Mouse (Mus musculus) MEL (cell line): Measurements from ENCODE around the gene Dguok. TPM values are rescaled to one million over a fixed set of nuclear protein-coding genes. Genes with fewer than 3 reads are reported as not detected.

ENCODE experiments used
- DNase-seq: peaks from one replicate; pipeline ENCODE4 v3.0.0; 2011; ENCODE audit warnings: low read depth, low spot score
- H3K27ac ChIP-seq: 2 replicates; pipeline ENCODE4 v1.5.1; 2012; ENCODE audit warnings: low read depth, mild to moderate bottlenecking, control low read depth, low read length, moderate library complexity; ENCODE audit not compliant: control insufficient read depth
- H3K27me3 ChIP-seq, 2 experiments: fragments of 150-350 bp in 1 of 2; sonication (generic) in 1 of 2; 2 replicates each; pipeline ENCODE4 v1.6.1; 2012; ENCODE audit warnings: low read length in 2 of 2, mild to moderate bottlenecking in 2 of 2, improper control_type of control experiment in 1 of 2, moderate library complexity in 1 of 2; ENCODE audit not compliant: insufficient read depth in 2 of 2, control insufficient read depth in 1 of 2
- H3K36me3 ChIP-seq, 2 experiments: 2 replicates each; pipeline ENCODE4 v1.6.1; 2012 to 2014; ENCODE audit warnings: low read length in 2 of 2, improper control_type of control experiment in 1 of 2, inconsistent platforms in 1 of 2, mild to moderate bottlenecking in 1 of 2; ENCODE audit not compliant: insufficient read depth in 2 of 2, control insufficient read depth in 1 of 2
- H3K4me1 ChIP-seq, 2 experiments: fragments of 150-350 bp in 1 of 2; sonication (generic) in 1 of 2; 2 replicates each; pipeline ENCODE4 v1.6.1; 2012; ENCODE audit warnings: low read length in 2 of 2, improper control_type of control experiment in 1 of 2, mild to moderate bottlenecking in 1 of 2; ENCODE audit not compliant: insufficient read depth in 2 of 2, control insufficient read depth in 1 of 2
- H3K4me3 ChIP-seq, 2 experiments: fragments of 150-350 bp in 1 of 2; sonication (generic) in 1 of 2; 2 replicates each; pipeline ENCODE4 v1.5.1; 2012; ENCODE audit warnings: low read depth in 2 of 2, low read length in 2 of 2, mild to moderate bottlenecking in 2 of 2, moderate library complexity in 2 of 2, control low read depth in 1 of 2, improper control_type of control experiment in 1 of 2; ENCODE audit not compliant: control insufficient read depth in 1 of 2, insufficient read depth in 1 of 2
- H3K79me2 ChIP-seq: 2 replicates; pipeline ENCODE4 v1.6.1; 2012; ENCODE audit warnings: mild to moderate bottlenecking, low read length, moderate library complexity; ENCODE audit not compliant: control insufficient read depth, poor library complexity, insufficient read depth
- H3K9ac ChIP-seq: 2 replicates; pipeline ENCODE4 v1.6.1; 2012; ENCODE audit warnings: low read depth, mild to moderate bottlenecking, control low read depth, low read length, moderate library complexity; ENCODE audit not compliant: control insufficient read depth, poor library complexity, severe bottlenecking
- H3K9me3 ChIP-seq: fragments of 150-350 bp; sonication (generic); replicated peaks from 2 replicates; pipeline ENCODE4 v1.6.1; 2012; ENCODE audit warnings: mild to moderate bottlenecking, low read length, improper control_type of control experiment, moderate library complexity; ENCODE audit not compliant: insufficient read depth
- BHLHE40 ChIP-seq: IDR thresholded peaks from 2 replicates; pipeline ENCODE4 v1.6.1; 2012; ENCODE audit warnings: low read depth, mild to moderate bottlenecking, inconsistent platforms, low read length, improper control_type of control experiment, borderline replicate concordance
- CHD1 ChIP-seq: IDR thresholded peaks from 2 replicates; pipeline ENCODE4 v1.6.1; 2012; ENCODE audit warnings: low read depth, mild to moderate bottlenecking, inconsistent platforms, low read length, improper control_type of control experiment
- CHD2 ChIP-seq: IDR thresholded peaks from 2 replicates; pipeline ENCODE4 v1.6.1; 2011; ENCODE audit warnings: low read length, improper control_type of control experiment
- CTCF ChIP-seq, 3 experiments: IDR thresholded peaks in 2 of 3; conservative IDR thresholded peaks in 1 of 3; 2 replicates each; pipeline ENCODE4 v1.5.1; 2011 to 2012; ENCODE audit warnings: low read length in 3 of 3, low read depth in 2 of 3, mild to moderate bottlenecking in 2 of 3, improper control_type of control experiment in 1 of 3, inconsistent platforms in 1 of 3, mixed read lengths in 1 of 3, moderate library complexity in 1 of 3; ENCODE audit not compliant: control insufficient read depth in 1 of 3, insufficient read depth in 1 of 3, poor library complexity in 1 of 3, severe bottlenecking in 1 of 3
- E2F4 ChIP-seq: IDR thresholded peaks from 2 replicates; pipeline ENCODE4 v1.6.1; 2011; ENCODE audit warnings: low read depth, low read length, improper control_type of control experiment, borderline replicate concordance
- ELF1 ChIP-seq: IDR thresholded peaks from 2 replicates; pipeline ENCODE4 v1.6.1; 2014; ENCODE audit warnings: low read depth, mild to moderate bottlenecking, inconsistent platforms, low read length, improper control_type of control experiment, moderate library complexity
- EP300 ChIP-seq, 2 experiments: IDR thresholded peaks; 2 replicates each; pipeline ENCODE4 v1.6.1; 2011; ENCODE audit warnings: improper control_type of control experiment in 2 of 2, low read length in 2 of 2, low read depth in 1 of 2, mild to moderate bottlenecking in 1 of 2
- ETS1 ChIP-seq: IDR thresholded peaks from 2 replicates; pipeline ENCODE4 v1.6.1; 2012; ENCODE audit warnings: low read depth, mild to moderate bottlenecking, inconsistent platforms, low read length, improper control_type of control experiment, moderate library complexity
- GABPA ChIP-seq: IDR thresholded peaks from 2 replicates; pipeline ENCODE4 v1.6.1; 2012; ENCODE audit warnings: low read depth, mild to moderate bottlenecking, inconsistent platforms, low read length, improper control_type of control experiment, moderate library complexity
- HCFC1 ChIP-seq: IDR thresholded peaks from 2 replicates; pipeline ENCODE4 v1.6.1; 2012; ENCODE audit warnings: low read depth, mild to moderate bottlenecking, inconsistent platforms, low read length, improper control_type of control experiment, moderate library complexity
- KAT2A ChIP-seq: conservative IDR thresholded peaks from 2 replicates; pipeline ENCODE4 v1.6.1; 2012; ENCODE audit warnings: low read depth, low read length, improper control_type of control experiment, inconsistent platforms
- MAX ChIP-seq: IDR thresholded peaks from 2 replicates; pipeline ENCODE4 v1.6.1; 2011; ENCODE audit warnings: low read length, improper control_type of control experiment
- MAZ ChIP-seq: IDR thresholded peaks from 2 replicates; pipeline ENCODE4 v1.6.1; 2012; ENCODE audit warnings: low read depth, mild to moderate bottlenecking, inconsistent platforms, low read length, improper control_type of control experiment
- MEF2A ChIP-seq: IDR thresholded peaks from 2 replicates; pipeline ENCODE4 v1.6.1; 2014; ENCODE audit warnings: low read depth, mild to moderate bottlenecking, inconsistent platforms, low read length, improper control_type of control experiment; ENCODE audit not compliant: poor library complexity, insufficient replicate concordance, severe bottlenecking; ENCODE audit errors: extremely low read depth
- MXI1 ChIP-seq: IDR thresholded peaks from 2 replicates; pipeline ENCODE4 v1.6.1; 2011; ENCODE audit warnings: mild to moderate bottlenecking, low read depth, low read length, improper control_type of control experiment
- MYC ChIP-seq: IDR thresholded peaks from 2 replicates; pipeline ENCODE4 v1.6.1; 2011; ENCODE audit warnings: low read depth, mild to moderate bottlenecking, low read length, improper control_type of control experiment, moderate library complexity
- NELFE ChIP-seq: IDR thresholded peaks from 2 replicates; pipeline ENCODE4 v1.6.1; 2011; ENCODE audit warnings: low read depth, low read length, improper control_type of control experiment
- NRF1 ChIP-seq: IDR thresholded peaks from 2 replicates; pipeline ENCODE4 v1.6.1; 2014; ENCODE audit warnings: low read depth, mild to moderate bottlenecking, inconsistent platforms, low read length, improper control_type of control experiment, moderate library complexity; ENCODE audit not compliant: poor library complexity, insufficient read depth, severe bottlenecking
- POLR2A ChIP-seq, 2 experiments: IDR thresholded peaks; 2 replicates each; pipeline ENCODE4 v1.6.1; 2011 to 2012; ENCODE audit warnings: low read length in 2 of 2, mild to moderate bottlenecking in 2 of 2, control low read depth in 1 of 2, improper control_type of control experiment in 1 of 2, low read depth in 1 of 2, moderate library complexity in 1 of 2; ENCODE audit not compliant: control insufficient read depth in 1 of 2, insufficient read depth in 1 of 2, poor library complexity in 1 of 2
- POLR2AphosphoS2 ChIP-seq: IDR thresholded peaks from 2 replicates; pipeline ENCODE4 v1.6.1; 2011; ENCODE audit warnings: low read length, improper control_type of control experiment
- RAD21 ChIP-seq: IDR thresholded peaks from 2 replicates; pipeline ENCODE4 v1.6.1; 2011; ENCODE audit warnings: mild to moderate bottlenecking, low read depth, low read length, improper control_type of control experiment
- SIN3A ChIP-seq: IDR thresholded peaks from 2 replicates; pipeline ENCODE4 v1.6.1; 2012; ENCODE audit warnings: low read length, improper control_type of control experiment, inconsistent platforms
- SMC3 ChIP-seq: IDR thresholded peaks from 2 replicates; pipeline ENCODE4 v1.6.1; 2011; ENCODE audit warnings: low read depth, low read length, improper control_type of control experiment
- TBP ChIP-seq: IDR thresholded peaks from 2 replicates; pipeline ENCODE4 v1.8.0; 2011; ENCODE audit warnings: low read depth, low read length, improper control_type of control experiment
- TCF12 ChIP-seq: IDR thresholded peaks from 2 replicates; pipeline ENCODE4 v1.6.1; 2014; ENCODE audit warnings: low read depth, mild to moderate bottlenecking, inconsistent platforms, low read length, improper control_type of control experiment, moderate library complexity
- UBTF ChIP-seq: IDR thresholded peaks from 2 replicates; pipeline ENCODE4 v1.6.1; 2012; ENCODE audit warnings: low read depth, mild to moderate bottlenecking, inconsistent platforms, low read length, improper control_type of control experiment, moderate library complexity, borderline replicate concordance; ENCODE audit not compliant: insufficient read depth
- USF1 ChIP-seq: IDR thresholded peaks from 2 replicates; pipeline ENCODE4 v1.6.1; 2014; ENCODE audit warnings: low read depth, mild to moderate bottlenecking, inconsistent platforms, low read length, improper control_type of control experiment, moderate library complexity
- USF2 ChIP-seq, 2 experiments: IDR thresholded peaks; 2 replicates each; pipeline ENCODE4 v1.6.1; 2011 to 2012; ENCODE audit warnings: improper control_type of control experiment in 2 of 2, low read length in 2 of 2, borderline replicate concordance in 1 of 2, inconsistent platforms in 1 of 2, low read depth in 1 of 2, mild to moderate bottlenecking in 1 of 2; ENCODE audit not compliant: insufficient read depth in 1 of 2
- ZC3H11A ChIP-seq: IDR thresholded peaks from 2 replicates; pipeline ENCODE4 v1.6.1; 2012; ENCODE audit warnings: low read depth, mild to moderate bottlenecking, inconsistent platforms, low read length, improper control_type of control experiment
- ZKSCAN1 ChIP-seq: IDR thresholded peaks from 2 replicates; pipeline ENCODE4 v1.6.1; 2012; ENCODE audit warnings: low read depth, mild to moderate bottlenecking, inconsistent platforms, low read length, improper control_type of control experiment, moderate library complexity
- ZMIZ1 ChIP-seq: IDR thresholded peaks from 2 replicates; pipeline ENCODE4 v1.6.1; 2012; ENCODE audit warnings: low read depth, mild to moderate bottlenecking, inconsistent platforms, low read length, improper control_type of control experiment, moderate library complexity
- polyA plus RNA-seq, 2 experiments: library from polyadenylated mRNA; stranded (reverse) in 1 of 2; unstranded in 1 of 2; fragments of >175 nt in 1 of 2; fragments of >200 nt in 1 of 2; gene quantifications; 2 replicates each; pipeline versions ENCODE4 v1.2.1 to v1.2.4; 2012; ENCODE audit warnings: low replicate concordance in 2 of 2, low read depth in 1 of 2; ENCODE audit not compliant: insufficient read length in 2 of 2, insufficient read depth in 1 of 2, missing spikeins in 1 of 2
- total RNA-seq: library from RNA; depleted of rRNA; stranded (reverse); fragments of 300-350 nt; gene quantifications from 2 replicates; pipeline ENCODE4 v1.2.3, GENCODE M21; 2012

The Dguok gene
- total and polyA plus RNA-seq, 3 experiments: 13.4 to 21.0 TPM; not detected in 1

DNA sequence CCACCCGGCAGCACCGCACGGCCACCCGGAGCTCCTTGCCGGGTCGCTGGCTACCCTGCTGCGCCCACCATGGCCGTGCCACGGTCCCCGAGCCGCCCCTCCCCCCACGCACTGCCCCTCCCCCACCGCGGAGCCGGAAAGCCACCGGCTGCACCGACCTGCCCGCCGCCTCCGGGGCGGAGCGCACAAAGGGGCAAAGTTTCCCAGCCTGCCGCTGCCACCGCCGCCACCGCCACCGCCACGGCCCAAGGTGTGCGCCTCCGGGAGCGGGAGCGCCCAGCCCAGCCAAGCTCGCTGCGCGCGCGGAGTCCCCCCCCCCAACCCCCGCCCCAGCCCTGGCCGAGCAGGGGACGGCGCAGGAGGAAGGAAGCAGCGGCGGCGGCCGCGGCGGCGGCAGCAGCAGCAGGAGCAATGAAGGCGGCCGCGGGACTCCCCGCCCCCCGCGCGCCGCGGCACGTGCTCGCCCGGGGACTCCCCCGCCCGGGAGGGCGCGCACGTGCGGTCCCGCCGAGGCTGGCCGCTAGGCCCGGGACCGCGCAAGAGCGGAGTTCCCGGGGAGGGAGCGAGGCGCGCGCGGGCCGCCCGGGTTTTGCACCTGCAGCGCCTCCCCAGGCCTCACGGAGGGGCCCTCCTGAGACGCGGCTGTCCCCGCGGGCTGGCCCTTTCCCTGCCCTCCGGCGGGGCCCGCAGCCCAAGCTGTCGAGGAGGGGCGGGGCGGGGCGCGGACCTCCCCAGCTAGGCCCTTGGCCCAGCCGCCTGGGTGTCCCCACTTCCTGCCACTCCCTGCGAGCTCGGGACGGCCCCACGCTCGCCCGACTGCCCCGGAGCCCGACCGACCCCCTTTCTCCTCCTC lies 50.4 kb downstream of the Dguok start:
- peak overlapping the region; percentile 87 for H3K27ac ChIP-seq
- peaks cover 7 to 45% of the 10 kb centered on the region in 2 experiments for H3K4me1 ChIP-seq
- H3K27me3 ChIP-seq: no peaks in the 10 kb centered on the region
- TF ChIP-seq SMC3: no peak
- TF ChIP-seq TBP: no peak
- TF ChIP-seq ZMIZ1: no peak; the same call in 1 of the 2 replicates
- TF ChIP-seq MAZ: 0 out of 2 replicates have a peak, but pooled peaks have one; percentile 19
- no peak for TF ChIP-seq CHD1
- peak; percentile 62; the same call in 1 of the 2 replicates for TF ChIP-seq CHD2
- peak; percentile 61 for TF ChIP-seq USF1
- TF ChIP-seq RAD21: no peak
- 0 out of 2 replicates have a peak, but pooled peaks have one; percentile 32 for TF ChIP-seq ETS1
- TF ChIP-seq HCFC1: peak; percentile 24; the same call in 1 of the 2 replicates
- TF ChIP-seq ZC3H11A: no peak
- TF ChIP-seq POLR2AphosphoS2: peak; percentile 71
- TF ChIP-seq UBTF: peak; percentile 76; the same call in 1 of the 2 replicates
- peak; percentile 64 for TF ChIP-seq MYC
- TF ChIP-seq SIN3A: no peak
- peak; percentile 97 for TF ChIP-seq BHLHE40
- peak; percentile 30; the same call in 1 of the 2 replicates for TF ChIP-seq ELF1
- peak; percentile 94 for TF ChIP-seq MAX
- TF ChIP-seq GABPA: no peak
- no peak for TF ChIP-seq ZKSCAN1
- TF ChIP-seq E2F4: no peak
- no peak for TF ChIP-seq USF2 (IDR thresholded peaks at IDR 0.05; ENCODE audit: borderline replicate concordance in 1 of 2, insufficient read depth in 1 of 2, low read depth in 1 of 2, low read length in 2 of 2)
- 0 out of 6 replicates have a peak, but pooled peaks of 1 of the 3 experiments have one; percentile 5 for TF ChIP-seq CTCF (IDR thresholded peaks at IDR 0.05 in 2 of 3, conservative IDR thresholded peaks at IDR 0.05 in 1 of 3; ENCODE audit: control insufficient read depth in 1 of 3, insufficient read depth in 1 of 3, low read depth in 2 of 3, low read length in 3 of 3, poor library complexity in 1 of 3, severe bottlenecking in 1 of 3)
- 0 out of 2 replicates have a peak, but pooled peaks have one; percentile 32 for TF ChIP-seq TCF12
- peak; percentile 65 for TF ChIP-seq NELFE
- no peak; the same call in 1 of the 2 replicates for TF ChIP-seq KAT2A
- no peak for TF ChIP-seq MEF2A
- no peak; the same call in 1 of the 2 replicates for TF ChIP-seq NRF1
- TF ChIP-seq POLR2A (IDR thresholded peaks at IDR 0.05; ENCODE audit: control insufficient read depth in 1 of 2, insufficient read depth in 1 of 2, low read depth in 1 of 2, low read length in 2 of 2, poor library complexity in 1 of 2): peak; percentile 73 to 82
- TF ChIP-seq EP300 (IDR thresholded peaks at IDR 0.05; ENCODE audit: low read depth in 1 of 2, low read length in 2 of 2): no peak; a peak in 1 of 4 replicates
- TF ChIP-seq MXI1: peak; percentile 92
- peak; percentile 75 for DNase-seq
- H3K9me3 ChIP-seq: no peaks in the 10 kb centered on the region
- peak overlapping the region; percentile 75 for H3K9ac ChIP-seq
- H3K36me3 ChIP-seq: peaks cover 1 to 38% of the 10 kb centered on the region in 2 experiments; a peak in 2 of 4 replicates
- peaks cover 53% of the 10 kb centered on the region for H3K79me2 ChIP-seq
- H3K4me3 ChIP-seq: peak overlapping the region; percentile 61 to 86
